Mouse (Mus musculus): ENCODE measurements around the gene Apom. TPM values are rescaled to one million over a fixed set of nuclear protein-coding genes. Genes with fewer than 3 reads are reported as not detected.

The Apom gene
- polyA plus RNA-seq, 1 experiment from 2014 or later = 0.56 TPM

DNA sequence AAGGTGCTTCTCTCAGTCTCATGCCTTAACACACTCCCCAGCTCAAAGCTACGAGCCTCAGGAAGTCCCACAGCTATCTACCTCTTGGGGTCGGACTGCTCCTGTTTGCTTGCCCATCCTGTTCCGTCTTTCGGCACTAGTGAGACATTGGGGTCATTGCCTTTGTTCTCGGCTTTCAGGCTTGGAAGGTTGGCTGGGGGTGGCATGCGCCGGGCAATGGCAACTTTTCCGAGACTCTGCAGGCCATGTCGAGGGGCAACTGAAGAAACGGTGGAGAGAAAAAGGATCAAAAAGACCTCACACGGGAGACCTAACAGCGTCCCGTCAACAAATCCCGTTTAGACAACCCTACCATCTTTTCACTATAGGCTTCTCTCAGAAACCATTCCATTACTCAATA is 30.3 kb upstream of the Apom start:
- Histone ChIP-seq H3K9me3 (ENCODE audit: control insufficient read depth, low read length) (no peaks in the 10 kb centered on the region), H3K36me3 (ENCODE audit: control insufficient read depth, insufficient read depth) (peaks cover 44% of the 10 kb centered on the region), H3K27ac (ENCODE audit: low read length) (no peak overlapping the region), H3K4me2 (ENCODE audit: low read length) (peak overlapping the region; percentile 66), H3K4me1 (replicated peaks; ENCODE audit: control insufficient read depth, insufficient read depth, low read length) (peaks cover 28% of the 10 kb centered on the region), H3K9ac (replicated peaks; ENCODE audit: low read depth, low read length) (peak overlapping the region; percentile 100; the same call in 1 of the 2 replicates), H3K4me3 (replicated peaks; ENCODE audit: low read length) (peak overlapping the region; percentile 98), H3K27me3 (replicated peaks; ENCODE audit: control insufficient read depth, insufficient read depth, low read length) (no peaks in the 10 kb centered on the region)
- ATAC-seq = no peak
- WGBS = 73% methylated on average over 14 of the region's 14 CpGs

DNA sequence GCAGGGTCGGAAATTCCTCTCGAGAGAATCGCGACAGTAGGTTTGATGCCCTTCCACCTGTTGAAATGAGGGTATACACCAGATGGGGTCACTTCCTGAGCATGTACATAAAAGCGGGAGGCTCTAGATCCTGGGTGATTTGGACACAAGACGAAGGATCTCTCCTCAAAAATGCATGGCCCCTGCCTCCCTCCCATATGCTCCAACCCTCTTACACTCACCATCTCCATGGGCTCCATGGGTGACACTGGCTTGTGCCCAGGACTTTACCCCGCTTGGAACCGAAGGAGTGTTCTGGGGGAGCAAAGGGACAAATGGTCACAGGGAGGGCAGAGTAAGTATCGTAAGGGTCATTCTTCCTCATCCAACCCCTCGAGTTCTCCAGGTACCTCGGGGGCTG is 29.6 kb upstream of the Apom start:
- no peak overlapping the region for H3K4me3 ChIP-seq (replicated peaks; ENCODE audit: low read length)

GRCm38 (mm10) chr17:35159638-35160037 is 27.8 kb upstream of the Apom start:
- H3K27ac ChIP-seq (ENCODE audit: low read length) = no peak overlapping the region

More for the DNA sequence above, 29.6 kb upstream of the Apom start:
- Histone ChIP-seq H3K9ac (replicated peaks; ENCODE audit: low read depth, low read length) (no peak overlapping the region), H3K4me1 (replicated peaks; ENCODE audit: control insufficient read depth, insufficient read depth, low read length) (peaks cover 27% of the 10 kb centered on the region), H3K27me3 (replicated peaks; ENCODE audit: control insufficient read depth, insufficient read depth, low read length) (no peaks in the 10 kb centered on the region), H3K9me3 (ENCODE audit: control insufficient read depth, low read length) (no peaks in the 10 kb centered on the region), H3K4me2 (ENCODE audit: low read length) (no peak overlapping the region), H3K27ac (ENCODE audit: low read length) (no peak overlapping the region), H3K36me3 (ENCODE audit: control insufficient read depth, insufficient read depth) (peaks cover 50% of the 10 kb centered on the region)
- WGBS = 89% methylated on average over 11 of the region's 11 CpGs
- no peak for ATAC-seq

DNA sequence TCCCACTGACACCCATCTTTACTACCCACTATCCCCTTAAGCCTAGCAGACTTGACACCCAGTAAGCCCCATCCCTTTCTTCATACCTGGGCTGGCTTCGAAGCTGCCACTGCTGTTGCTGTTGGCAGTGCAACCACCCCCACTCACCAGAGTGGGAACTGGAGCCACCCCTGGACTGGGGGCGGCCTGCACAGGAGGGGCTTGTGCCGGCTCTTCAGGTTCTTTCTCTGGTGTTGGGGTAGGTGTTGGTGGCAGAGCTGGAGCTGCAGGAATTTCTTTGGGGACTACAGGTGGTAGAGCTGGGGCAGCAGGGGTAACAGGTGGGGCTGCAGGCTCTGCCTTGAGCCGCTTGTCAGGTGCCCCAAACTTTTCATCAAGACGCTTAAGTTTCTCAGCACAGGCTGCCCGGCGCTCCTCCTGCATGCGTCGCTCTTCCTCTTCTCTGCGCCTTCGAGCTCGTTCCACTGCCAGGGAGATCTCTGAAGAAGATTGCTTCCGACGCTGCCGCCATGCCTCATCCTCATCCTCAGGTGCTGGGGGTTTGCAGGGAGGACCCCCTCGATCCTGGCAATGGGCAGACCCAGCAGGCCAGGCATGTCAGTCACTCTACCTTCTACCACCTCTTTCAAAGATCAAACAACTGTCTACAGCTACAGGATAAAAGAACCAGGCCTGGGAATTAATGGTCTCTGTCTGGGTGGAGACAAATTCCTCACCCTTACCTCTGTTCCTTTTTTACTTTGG is 27.2 kb upstream of the Apom start:
- 92% methylated on average over 16 of the region's 16 CpGs for WGBS
- no peaks in the 10 kb centered on the region for H3K9me3 ChIP-seq (ENCODE audit: control insufficient read depth, low read length)
- no peak for ATAC-seq

More at GRCm38 (mm10) chr17:35159638-35160037, 27.8 kb upstream of the Apom start:
- no peak for ATAC-seq
- no peak overlapping the region for H3K9ac ChIP-seq (replicated peaks; ENCODE audit: low read depth, low read length)
- 81% methylated on average over 7 of the region's 7 CpGs for WGBS
- no peaks in the 10 kb centered on the region for H3K9me3 ChIP-seq (ENCODE audit: control insufficient read depth, low read length)
- H3K4me2 ChIP-seq (ENCODE audit: low read length) = no peak overlapping the region
- H3K4me1 ChIP-seq (replicated peaks; ENCODE audit: control insufficient read depth, insufficient read depth, low read length) = peaks cover 19% of the 10 kb centered on the region
- no peak overlapping the region for H3K4me3 ChIP-seq (replicated peaks; ENCODE audit: low read length)
- no peaks in the 10 kb centered on the region for H3K27me3 ChIP-seq (replicated peaks; ENCODE audit: control insufficient read depth, insufficient read depth, low read length)
- peaks cover 67% of the 10 kb centered on the region for H3K36me3 ChIP-seq (ENCODE audit: control insufficient read depth, insufficient read depth)

DNA sequence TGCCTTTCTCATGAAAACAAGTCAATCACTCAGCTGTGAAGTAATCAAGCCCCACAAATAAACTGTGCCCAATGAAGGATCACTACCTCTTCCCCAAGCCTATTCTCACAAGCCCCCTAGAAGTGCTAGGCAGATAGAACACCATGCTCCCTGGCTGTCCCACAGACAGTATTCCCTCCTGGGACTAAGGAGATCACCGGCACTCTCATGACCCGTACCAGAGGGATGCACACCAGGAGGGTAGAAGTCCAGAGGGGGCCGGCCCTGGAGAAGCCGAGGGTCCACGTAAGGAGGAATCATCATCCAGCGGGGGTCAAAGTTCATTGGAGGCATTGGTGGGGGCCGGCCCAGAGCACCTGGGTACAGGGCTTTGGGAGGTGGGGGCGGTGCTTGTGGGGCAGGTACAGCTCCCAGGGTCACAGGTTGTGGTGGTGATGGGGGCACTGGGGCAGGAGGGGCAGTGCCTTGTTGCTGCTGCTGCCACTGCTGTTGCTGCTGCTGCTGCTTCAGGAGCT is 25.9 kb upstream of the Apom start:
- no peak overlapping the region for H3K4me3 ChIP-seq (replicated peaks; ENCODE audit: low read length)
- H3K4me2 ChIP-seq (ENCODE audit: low read length) = no peak overlapping the region
- ATAC-seq = no peak
- 92% methylated on average over 8 of the region's 8 CpGs for WGBS
- peaks cover 85% of the 10 kb centered on the region for H3K36me3 ChIP-seq (ENCODE audit: control insufficient read depth, insufficient read depth)
- H3K9ac ChIP-seq (replicated peaks; ENCODE audit: low read depth, low read length) = no peak overlapping the region
- H3K27ac ChIP-seq (ENCODE audit: low read length) = no peak overlapping the region
- H3K9me3 ChIP-seq (ENCODE audit: control insufficient read depth, low read length) = no peaks in the 10 kb centered on the region
- peaks cover 11% of the 10 kb centered on the region for H3K4me1 ChIP-seq (replicated peaks; ENCODE audit: control insufficient read depth, insufficient read depth, low read length)
- no peaks in the 10 kb centered on the region for H3K27me3 ChIP-seq (replicated peaks; ENCODE audit: control insufficient read depth, insufficient read depth, low read length)

More for the DNA sequence above, 27.2 kb upstream of the Apom start:
- Histone ChIP-seq H3K4me3 (replicated peaks; ENCODE audit: low read length) (no peak overlapping the region), H3K27ac (ENCODE audit: low read length) (no peak overlapping the region), H3K36me3 (ENCODE audit: control insufficient read depth, insufficient read depth) (peaks cover 72% of the 10 kb centered on the region), H3K4me1 (replicated peaks; ENCODE audit: control insufficient read depth, insufficient read depth, low read length) (peaks cover 19% of the 10 kb centered on the region), H3K4me2 (ENCODE audit: low read length) (no peak overlapping the region), H3K27me3 (replicated peaks; ENCODE audit: control insufficient read depth, insufficient read depth, low read length) (no peaks in the 10 kb centered on the region), H3K9ac (replicated peaks; ENCODE audit: low read depth, low read length) (no peak overlapping the region)

- Histone ChIP-seq H3K9me3 (ENCODE audit: control insufficient read depth, low read length) (no peaks in the 10 kb centered on the region), H3K27me3 (replicated peaks; ENCODE audit: control insufficient read depth, insufficient read depth, low read length) (no peaks in the 10 kb centered on the region), H3K9ac (replicated peaks; ENCODE audit: low read depth, low read length) (no peak overlapping the region), H3K4me3 (replicated peaks; ENCODE audit: low read length) (no peak overlapping the region), H3K36me3 (ENCODE audit: control insufficient read depth, insufficient read depth) (peaks cover 90% of the 10 kb centered on the region), H3K4me2 (ENCODE audit: low read length) (no peak overlapping the region), H3K27ac (ENCODE audit: low read length) (no peak overlapping the region), H3K4me1 (replicated peaks; ENCODE audit: control insufficient read depth, insufficient read depth, low read length) (peaks cover 7% of the 10 kb centered on the region)
- ATAC-seq = no peak
- WGBS = 93% methylated on average over 8 of the region's 8 CpGs
Observed at GRCm38 (mm10) chr17:35157254-35157653, 25.4 kb upstream of the Apom start.

DNA sequence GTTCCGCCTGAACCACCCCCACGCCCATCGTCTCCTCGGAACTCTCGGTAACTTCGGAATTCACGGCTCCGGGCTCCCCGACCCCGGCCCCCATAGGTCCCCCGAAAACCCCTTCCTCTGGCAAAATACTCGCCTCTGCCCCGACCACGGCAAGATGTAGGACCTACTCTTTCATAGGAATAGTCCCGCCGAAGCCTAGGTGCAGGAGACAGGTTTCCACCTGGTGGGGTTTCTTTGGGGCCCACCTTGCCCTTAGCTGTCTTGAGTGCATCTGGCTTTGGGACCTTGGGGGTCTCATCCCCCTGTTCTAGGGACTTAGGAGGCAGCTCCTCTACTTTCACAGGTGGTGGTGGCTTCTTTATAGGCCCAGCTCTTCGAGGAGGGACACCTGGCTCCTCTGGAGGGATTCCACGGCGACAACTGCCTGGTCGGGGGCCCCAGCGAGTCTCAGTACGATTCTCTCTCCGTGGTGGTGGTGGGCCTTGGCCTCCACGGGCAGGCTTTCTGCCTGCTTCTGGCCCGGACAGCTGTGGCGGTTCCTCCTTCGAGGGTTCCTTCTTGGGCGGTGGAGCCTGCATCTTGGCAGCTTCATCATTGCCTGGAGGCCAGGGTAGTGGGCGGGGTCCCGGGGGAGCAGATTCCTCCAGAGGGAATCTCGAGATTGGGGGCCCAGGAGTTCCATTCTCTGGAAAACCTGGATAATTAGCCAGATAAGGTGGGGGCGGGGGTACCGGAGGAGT is 24.8 kb upstream of the Apom start:
- Histone ChIP-seq H3K9ac (replicated peaks; ENCODE audit: low read depth, low read length) (no peak overlapping the region), H3K27ac (ENCODE audit: low read length) (no peak overlapping the region), H3K4me3 (replicated peaks; ENCODE audit: low read length) (no peak overlapping the region), H3K36me3 (ENCODE audit: control insufficient read depth, insufficient read depth) (peaks cover 93% of the 10 kb centered on the region), H3K4me1 (replicated peaks; ENCODE audit: control insufficient read depth, insufficient read depth, low read length) (peaks cover 2% of the 10 kb centered on the region; the same call in 1 of the 2 replicates), H3K27me3 (replicated peaks; ENCODE audit: control insufficient read depth, insufficient read depth, low read length) (no peaks in the 10 kb centered on the region), H3K4me2 (ENCODE audit: low read length) (no peak overlapping the region), H3K9me3 (ENCODE audit: control insufficient read depth, low read length) (no peaks in the 10 kb centered on the region)
- ATAC-seq = no peak
- WGBS = 89% methylated on average over 33 of the region's 33 CpGs

GRCm38 (mm10) chr17:35155451-35155850 is 23.6 kb upstream of the Apom start:
- 90% methylated on average over 12 of the region's 12 CpGs for WGBS
- H3K27ac ChIP-seq (ENCODE audit: low read length) = no peak overlapping the region

DNA sequence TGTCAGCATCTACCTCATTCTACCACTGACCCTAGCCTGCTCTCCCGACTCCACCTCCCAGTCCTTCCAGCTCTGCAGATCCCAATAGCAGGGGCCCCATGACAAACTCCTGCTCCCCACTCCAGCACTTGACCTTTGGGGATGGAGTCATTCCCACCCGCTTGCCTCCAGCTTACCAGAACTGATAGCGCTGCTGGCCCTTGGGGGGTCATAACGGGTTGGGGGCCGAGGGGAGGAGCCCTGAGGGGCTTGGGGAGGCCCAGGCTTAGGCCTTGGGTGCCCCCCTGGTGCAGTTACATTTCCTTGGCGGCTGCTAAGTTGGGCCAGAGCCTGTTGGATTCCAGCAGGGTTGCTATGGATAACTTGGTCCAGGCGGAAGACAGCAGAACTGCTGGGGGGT is 22.8 kb upstream of the Apom start:
- Histone ChIP-seq H3K36me3 (ENCODE audit: control insufficient read depth, insufficient read depth) (peaks cover 90% of the 10 kb centered on the region), H3K27me3 (replicated peaks; ENCODE audit: control insufficient read depth, insufficient read depth, low read length) (no peaks in the 10 kb centered on the region), H3K27ac (ENCODE audit: low read length) (no peak overlapping the region), H3K9me3 (ENCODE audit: control insufficient read depth, low read length) (no peaks in the 10 kb centered on the region), H3K9ac (replicated peaks; ENCODE audit: low read depth, low read length) (no peak overlapping the region), H3K4me3 (replicated peaks; ENCODE audit: low read length) (no peak overlapping the region), H3K4me1 (replicated peaks; ENCODE audit: control insufficient read depth, insufficient read depth, low read length) (no peaks in the 10 kb centered on the region), H3K4me2 (ENCODE audit: low read length) (no peak overlapping the region)
- whole genome bisulfite sequencing = 83% methylated on average over 7 of the region's 7 CpGs
- ATAC-seq = no peak

More at GRCm38 (mm10) chr17:35155451-35155850, 23.6 kb upstream of the Apom start:
- Histone ChIP-seq H3K27me3 (replicated peaks; ENCODE audit: control insufficient read depth, insufficient read depth, low read length) (no peaks in the 10 kb centered on the region), H3K9me3 (ENCODE audit: control insufficient read depth, low read length) (no peaks in the 10 kb centered on the region), H3K4me1 (replicated peaks; ENCODE audit: control insufficient read depth, insufficient read depth, low read length) (no peaks in the 10 kb centered on the region), H3K4me3 (replicated peaks; ENCODE audit: low read length) (no peak overlapping the region), H3K9ac (replicated peaks; ENCODE audit: low read depth, low read length) (no peak overlapping the region), H3K4me2 (ENCODE audit: low read length) (no peak overlapping the region), H3K36me3 (ENCODE audit: control insufficient read depth, insufficient read depth) (peaks cover 90% of the 10 kb centered on the region)
- no peak for ATAC-seq
